Mouse (Mus musculus): ENCODE measurements at regions not wholly inside any gene's neighbourhood (a gene's known extent, or its start where the extent isn't known, plus 50 kb on each side); places are given as distances from the start of the nearest gene placed in this dataset.
"Not testable (repeated sequence)": the region's sequence is repeated elsewhere in the genome, so short reads cannot be mapped to it uniquely, and the experiment has no call there.

- Histone ChIP-seq H3K4me3 (ENCODE audit: control insufficient read depth in 1 of 2, insufficient read depth in 1 of 2, low read depth in 2 of 2, low read length in 2 of 2) (no peak overlapping the region), H3K4me1 (ENCODE audit: control insufficient read depth in 1 of 2, insufficient read depth in 2 of 2, low read length in 2 of 2) (no peaks in the 10 kb centered on the region), H3K9me3 (replicated peaks; ENCODE audit: insufficient read depth, low read length) (no peaks in the 10 kb centered on the region), H3K36me3 (ENCODE audit: control insufficient read depth in 1 of 2, insufficient read depth in 2 of 2, low read length in 2 of 2) (no peaks in the 10 kb centered on the region), H3K27ac (ENCODE audit: control insufficient read depth, low read depth, low read length) (no peak overlapping the region), H3K27me3 (ENCODE audit: control insufficient read depth in 1 of 2, insufficient read depth in 2 of 2, low read length in 2 of 2) (no peaks in the 10 kb centered on the region), H3K79me2 (ENCODE audit: control insufficient read depth, insufficient read depth, low read length, poor library complexity) (no peaks in the 10 kb centered on the region), H3K9ac (ENCODE audit: control insufficient read depth, low read depth, low read length, poor library complexity, severe bottlenecking) (no peak overlapping the region)
- no peak for DNase-seq (ENCODE audit: low read depth, low spot score)
- TF ChIP-seq CTCF (IDR thresholded peaks at IDR 0.05 in 2 of 3, conservative IDR thresholded peaks at IDR 0.05 in 1 of 3; ENCODE audit: control insufficient read depth in 1 of 3, insufficient read depth in 1 of 3, low read depth in 2 of 3, low read length in 3 of 3, poor library complexity in 1 of 3, severe bottlenecking in 1 of 3) (no peak), MXI1 (IDR thresholded peaks at IDR 0.05; ENCODE audit: low read depth, low read length) (no peak), RCOR1 (IDR thresholded peaks at IDR 0.05; ENCODE audit: low read depth, low read length) (no peak), ZKSCAN1 (IDR thresholded peaks at IDR 0.05; ENCODE audit: low read depth, low read length) (no peak), ZC3H11A (IDR thresholded peaks at IDR 0.05; ENCODE audit: low read depth, low read length) (no peak)
Observed at GRCm38 (mm10) chr17:91274378-91274777, 181.5 kb upstream of the Nrxn1 start.

GRCm38 (mm10) chr17:91238719-91239118 is 145.8 kb upstream of the Nrxn1 start:
- Histone ChIP-seq H3K27me3 (ENCODE audit: control insufficient read depth in 1 of 2, insufficient read depth in 2 of 2, low read length in 2 of 2) (no peaks in the 10 kb centered on the region), H3K4me1 (ENCODE audit: control insufficient read depth in 1 of 2, insufficient read depth in 2 of 2, low read length in 2 of 2) (no peaks in the 10 kb centered on the region), H3K4me3 (ENCODE audit: control insufficient read depth in 1 of 2, insufficient read depth in 1 of 2, low read depth in 2 of 2, low read length in 2 of 2) (no peak overlapping the region), H3K9ac (ENCODE audit: control insufficient read depth, low read depth, low read length, poor library complexity, severe bottlenecking) (no peak overlapping the region), H3K9me3 (replicated peaks; ENCODE audit: insufficient read depth, low read length) (no peaks in the 10 kb centered on the region), H3K36me3 (ENCODE audit: control insufficient read depth in 1 of 2, insufficient read depth in 2 of 2, low read length in 2 of 2) (no peaks in the 10 kb centered on the region), H3K27ac (ENCODE audit: control insufficient read depth, low read depth, low read length) (no peak overlapping the region), H3K79me2 (ENCODE audit: control insufficient read depth, insufficient read depth, low read length, poor library complexity) (no peaks in the 10 kb centered on the region)
- DNase-seq (ENCODE audit: low read depth, low spot score): no peak
- no peak for TF ChIP-seq GABPA (IDR thresholded peaks at IDR 0.05; ENCODE audit: low read depth, low read length)
- no peak for TF ChIP-seq MXI1 (IDR thresholded peaks at IDR 0.05; ENCODE audit: low read depth, low read length)
- no peak for TF ChIP-seq UBTF (IDR thresholded peaks at IDR 0.05; ENCODE audit: borderline replicate concordance, insufficient read depth, low read depth, low read length)
- TF ChIP-seq ELF1 (IDR thresholded peaks at IDR 0.05; ENCODE audit: low read depth, low read length): no peak
- TF ChIP-seq RAD21 (IDR thresholded peaks at IDR 0.05; ENCODE audit: low read depth, low read length): no peak
- TF ChIP-seq ZNF384 (IDR thresholded peaks at IDR 0.05; ENCODE audit: low read depth, low read length): no peak
- no peak for TF ChIP-seq CTCF (IDR thresholded peaks at IDR 0.05 in 2 of 3, conservative IDR thresholded peaks at IDR 0.05 in 1 of 3; ENCODE audit: control insufficient read depth in 1 of 3, insufficient read depth in 1 of 3, low read depth in 2 of 3, low read length in 3 of 3, poor library complexity in 1 of 3, severe bottlenecking in 1 of 3)
- TF ChIP-seq CHD2 (IDR thresholded peaks at IDR 0.05; ENCODE audit: low read length): no peak
- TF ChIP-seq ETS1 (IDR thresholded peaks at IDR 0.05; ENCODE audit: low read depth, low read length): no peak
- no peak for TF ChIP-seq MAX (IDR thresholded peaks at IDR 0.05; ENCODE audit: low read length)
- no peak for TF ChIP-seq RCOR1 (IDR thresholded peaks at IDR 0.05; ENCODE audit: low read depth, low read length)

DNA sequence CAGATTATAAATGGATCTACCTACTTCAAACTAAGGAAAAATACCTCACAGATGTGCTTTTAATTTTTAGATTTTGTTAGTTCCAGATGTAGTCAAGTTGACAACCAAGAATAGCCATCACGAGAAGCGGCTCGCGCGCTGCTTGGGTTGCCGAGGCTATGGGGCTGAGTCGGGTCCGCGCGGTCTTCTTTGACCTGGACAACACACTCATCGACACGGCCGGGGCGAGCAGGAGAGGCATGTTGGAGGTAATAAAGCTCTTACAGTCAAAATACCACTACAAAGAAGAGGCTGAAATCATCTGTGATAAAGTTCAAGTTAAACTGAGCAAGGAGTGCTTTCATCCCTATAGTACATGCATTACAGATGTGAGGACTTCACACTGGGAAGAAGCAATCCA is 143.8 kb upstream of the Nrxn1 start:
- not testable (repeated sequence) for H3K4me3 ChIP-seq (ENCODE audit: control insufficient read depth in 1 of 2, insufficient read depth in 1 of 2, low read depth in 2 of 2, low read length in 2 of 2); H3K79me2 ChIP-seq (ENCODE audit: control insufficient read depth, insufficient read depth, low read length, poor library complexity); H3K9me3 ChIP-seq (replicated peaks; ENCODE audit: insufficient read depth, low read length); DNase-seq (ENCODE audit: low read depth, low spot score); H3K36me3 ChIP-seq (ENCODE audit: control insufficient read depth in 1 of 2, insufficient read depth in 2 of 2, low read length in 2 of 2); H3K27me3 ChIP-seq (ENCODE audit: control insufficient read depth in 1 of 2, insufficient read depth in 2 of 2, low read length in 2 of 2); H3K9ac ChIP-seq (ENCODE audit: control insufficient read depth, low read depth, low read length, poor library complexity, severe bottlenecking); H3K27ac ChIP-seq (ENCODE audit: control insufficient read depth, low read depth, low read length); H3K4me1 ChIP-seq (ENCODE audit: control insufficient read depth in 1 of 2, insufficient read depth in 2 of 2, low read length in 2 of 2)
